Mouse (Mus musculus) cerebellum, adult 11-12 months (tissue): ENCODE measurements around the gene Akap12.

ENCODE experiments used
- DNase-seq: peaks from one replicate; pipeline ENCODE4 v3.0.0; 2022

Akap12 gene

GRCm38 (mm10) chr10:4266041-4266930, at the start of gene Akap12:
Akap12 (plus strand) TSS chr10:4266380.
- peak; percentile 76 for DNase-seq

- DNase-seq, result no peak
These were observed 35.4 kb upstream of the Akap12 start for GRCm38 (mm10) chr10:4230563-4231359.

DNA sequence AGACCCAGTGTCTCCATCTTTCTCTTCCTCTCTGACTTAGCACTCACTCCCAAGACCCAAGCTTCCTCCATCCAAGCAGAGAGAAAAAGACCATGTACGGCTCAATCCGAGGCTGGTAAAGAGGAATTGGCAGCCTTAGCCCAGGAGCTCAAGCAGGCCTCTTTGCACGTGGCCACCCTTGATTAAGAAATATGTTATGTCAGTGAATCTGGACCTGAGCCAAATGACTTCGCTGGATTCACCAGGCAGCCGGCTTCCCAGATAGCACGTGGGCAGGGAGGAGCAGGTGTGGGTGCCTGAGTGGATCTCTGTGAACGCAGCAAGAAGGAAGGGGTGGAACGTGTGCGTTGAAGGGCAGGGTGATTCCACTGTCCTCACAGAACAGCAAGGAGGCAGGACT, 33.1 kb upstream of the Akap12 start:
- DNase-seq, result peak; percentile 11

GRCm38 (mm10) chr10:4239794-4240574, 26.2 kb upstream of the Akap12 start:
- DNase-seq, result no peak

DNA sequence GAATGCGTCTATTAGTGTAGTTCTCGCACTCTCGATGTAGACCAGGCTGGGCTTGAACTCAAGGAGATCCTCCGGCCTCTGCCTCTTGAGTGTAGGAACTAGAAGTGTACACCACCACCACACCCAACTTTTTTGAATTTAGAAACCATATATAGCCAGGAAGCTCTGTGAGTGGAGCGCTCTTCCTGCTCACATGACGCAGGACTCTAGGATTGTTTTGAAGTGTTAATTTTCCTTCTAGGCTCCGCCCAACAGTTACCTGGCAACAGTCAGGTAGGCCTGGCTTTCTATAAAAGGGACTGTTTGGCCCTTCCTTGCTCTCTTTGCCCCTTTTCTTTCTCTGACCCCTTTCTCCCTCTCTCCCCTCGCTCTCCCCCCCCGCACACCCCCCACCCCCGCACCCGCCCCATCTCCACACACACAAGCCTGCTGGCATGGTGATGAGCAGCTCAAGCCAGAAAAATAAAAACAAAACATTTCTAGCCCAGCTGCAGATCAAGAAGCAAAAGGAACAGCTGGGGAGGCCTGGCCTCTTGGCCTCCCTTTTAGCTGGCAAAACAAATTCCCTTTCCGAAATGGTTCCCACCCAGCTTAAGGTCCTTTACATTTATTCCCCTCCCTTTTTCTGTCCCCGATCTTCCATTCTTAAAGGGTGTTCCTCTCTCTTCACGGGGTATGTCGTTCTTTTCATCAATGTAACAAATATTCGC, 22.4 kb upstream of the Akap12 start:
- no peak for DNase-seq

DNA sequence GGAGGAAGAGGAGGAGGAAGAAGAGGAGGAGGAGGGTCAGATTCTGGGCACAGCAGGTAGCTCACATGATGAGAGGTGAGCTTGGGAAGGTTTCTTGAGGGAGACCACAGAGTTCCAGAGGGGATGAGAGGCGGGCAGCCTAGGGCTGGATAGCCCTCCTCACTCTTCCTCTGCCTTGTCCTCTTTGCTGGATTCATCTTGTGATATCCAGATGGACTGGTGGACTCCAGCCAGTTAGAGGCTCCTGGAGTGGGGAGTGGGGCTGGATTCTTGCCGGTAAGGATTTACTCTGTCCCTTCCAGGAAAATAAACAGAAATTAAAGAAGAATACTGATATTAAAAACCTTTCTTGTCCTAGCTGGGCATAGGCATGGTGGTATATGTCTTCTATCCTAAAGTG, 20.4 kb upstream of the Akap12 start:
- no peak for DNase-seq

DNA sequence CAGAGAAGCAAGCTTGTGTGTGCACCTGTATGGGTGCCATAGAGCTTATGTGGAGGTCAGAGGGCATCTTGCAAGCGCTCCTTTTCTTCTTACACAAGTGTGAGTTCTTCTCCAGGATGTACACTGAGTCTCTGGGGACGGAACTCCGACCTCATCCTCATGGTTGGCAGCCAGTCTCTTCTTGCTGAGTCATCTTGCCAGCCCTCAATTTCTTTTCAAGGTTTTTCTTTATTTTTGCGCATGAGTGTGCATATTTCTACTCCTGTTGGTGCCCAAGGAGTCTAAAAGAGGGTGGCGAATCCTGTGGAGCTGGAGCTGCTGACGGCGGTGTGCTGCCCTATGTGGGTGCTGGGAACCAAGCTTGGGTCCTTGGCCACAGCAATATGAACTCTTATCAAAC, 19.8 kb upstream of the Akap12 start:
- no peak for DNase-seq

- DNase-seq, result no peak
These were observed 16.8 kb upstream of the Akap12 start for GRCm38 (mm10) chr10:4249235-4249845.

- no peak for DNase-seq
These were observed 15.5 kb upstream of the Akap12 start for GRCm38 (mm10) chr10:4250681-4251080.

DNA sequence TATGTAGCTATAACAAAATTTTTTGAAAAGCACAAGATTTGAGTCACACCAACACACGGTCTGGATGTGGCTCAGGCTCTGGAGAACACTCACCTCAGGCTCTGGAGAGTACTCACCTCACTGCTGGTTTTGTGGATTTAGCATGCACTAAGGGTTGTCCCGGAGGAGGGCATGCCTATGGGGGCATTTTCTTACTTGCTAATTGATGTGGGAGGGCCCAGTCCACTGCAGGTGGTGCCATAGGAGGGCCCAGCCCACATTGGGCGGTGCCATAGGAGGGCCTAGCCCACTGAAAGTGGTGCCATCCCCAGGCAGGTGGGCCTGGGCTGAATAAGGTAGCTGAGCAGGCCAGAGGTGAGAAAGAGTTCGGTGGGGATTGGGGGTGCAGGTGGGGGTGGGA, 12.6 kb upstream of the Akap12 start:
- DNase-seq, result no peak

GRCm38 (mm10) chr10:4254459-4254858, 11.7 kb upstream of the Akap12 start:
- no peak for DNase-seq

DNA sequence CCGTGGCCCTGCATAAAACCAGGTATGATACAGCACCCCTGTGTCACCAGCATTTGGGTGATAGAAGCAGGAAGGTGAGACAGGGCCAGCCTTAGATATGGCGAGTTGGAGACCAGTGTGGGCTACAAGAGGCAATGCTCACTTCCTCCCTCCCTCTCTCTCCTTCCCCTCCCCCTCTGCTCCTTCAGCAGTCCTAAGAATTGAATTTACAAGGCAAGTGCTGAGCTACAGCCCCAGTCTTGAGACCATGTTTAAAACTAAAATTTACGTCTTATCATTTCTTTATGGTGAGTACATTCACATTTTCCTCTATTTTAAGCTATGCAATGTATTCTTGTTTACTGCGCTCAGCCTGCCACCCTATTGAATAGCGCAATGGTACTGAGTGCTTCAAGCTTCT, 5.3 kb upstream of the Akap12 start:
- no peak for DNase-seq

DNA sequence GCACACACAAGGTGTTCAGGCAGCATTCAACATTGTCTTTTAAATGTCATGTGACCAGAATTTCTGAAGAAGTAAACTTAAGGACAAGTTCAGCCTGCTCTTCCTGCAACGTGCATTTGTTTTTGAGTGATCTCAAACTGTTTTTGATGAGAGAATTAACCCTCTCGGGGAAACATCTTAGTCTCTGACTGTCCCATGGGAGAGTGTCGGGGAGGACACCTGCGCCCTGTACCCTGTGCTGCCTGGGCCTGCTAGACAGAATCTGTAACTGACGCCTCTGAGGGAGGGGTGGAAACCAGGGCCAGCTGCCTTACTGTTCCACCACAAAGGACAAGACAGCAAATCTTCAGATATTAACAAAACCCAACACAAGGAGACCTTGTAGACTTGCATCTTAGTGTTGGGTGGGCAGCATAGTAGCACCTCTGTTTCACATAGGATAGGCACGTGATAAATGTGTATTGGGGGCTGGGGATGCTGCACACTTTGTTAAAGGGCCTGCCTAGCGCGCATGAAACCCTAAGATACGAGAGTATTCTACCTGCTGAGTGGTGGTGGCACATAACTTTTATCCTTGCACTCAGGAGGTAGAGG, 4.7 kb upstream of the Akap12 start:
- no peak for DNase-seq

DNA sequence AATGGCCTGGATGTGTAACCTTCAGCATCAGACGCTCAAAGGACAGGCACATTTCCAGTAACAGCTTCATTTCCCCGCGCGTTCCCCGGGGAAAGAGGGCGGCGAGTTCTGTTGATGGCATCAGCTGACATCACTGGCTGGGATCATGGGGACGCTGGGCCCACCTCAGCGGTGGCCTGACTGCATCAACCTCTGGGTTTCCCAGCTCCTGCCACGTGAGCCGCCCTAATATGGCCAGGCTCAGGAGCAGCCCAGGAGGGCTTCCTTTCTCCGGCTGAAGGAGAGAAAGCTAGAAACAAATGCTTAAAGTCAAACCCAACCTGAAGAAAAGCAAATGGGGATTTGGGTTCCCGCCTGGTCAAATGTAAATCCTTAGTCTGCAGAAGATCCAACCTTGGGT, 539 bp upstream of the Akap12 start:
- DNase-seq, result peak; percentile 74

- DNase-seq, result peak; percentile 73
These were observed 741 bp downstream of the Akap12 start for GRCm38 (mm10) chr10:4266931-4267310.

DNA sequence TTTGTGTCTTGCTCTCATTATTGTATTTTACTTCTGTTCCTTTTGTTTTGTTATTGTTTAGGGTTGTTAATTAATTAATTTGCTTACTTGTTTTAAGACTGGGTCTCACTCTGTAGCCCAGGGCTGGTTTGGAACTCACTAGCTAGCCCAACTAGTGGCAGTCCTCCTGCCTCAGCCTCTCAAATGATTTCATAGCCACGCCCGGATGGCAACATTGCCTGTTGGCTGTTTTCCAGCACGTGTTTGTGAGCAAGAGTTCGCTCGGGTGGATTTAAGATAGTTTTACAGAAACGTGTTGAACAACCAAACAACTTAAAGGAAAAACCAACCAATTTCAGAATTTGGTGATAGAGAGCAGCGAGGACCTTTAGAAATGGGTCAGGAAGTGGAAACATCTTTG, 1.3 kb downstream of the Akap12 start:
- peak; percentile 53 for DNase-seq

- no peak for DNase-seq
These were observed 2.0 kb downstream of the Akap12 start for GRCm38 (mm10) chr10:4268140-4268539.

DNA sequence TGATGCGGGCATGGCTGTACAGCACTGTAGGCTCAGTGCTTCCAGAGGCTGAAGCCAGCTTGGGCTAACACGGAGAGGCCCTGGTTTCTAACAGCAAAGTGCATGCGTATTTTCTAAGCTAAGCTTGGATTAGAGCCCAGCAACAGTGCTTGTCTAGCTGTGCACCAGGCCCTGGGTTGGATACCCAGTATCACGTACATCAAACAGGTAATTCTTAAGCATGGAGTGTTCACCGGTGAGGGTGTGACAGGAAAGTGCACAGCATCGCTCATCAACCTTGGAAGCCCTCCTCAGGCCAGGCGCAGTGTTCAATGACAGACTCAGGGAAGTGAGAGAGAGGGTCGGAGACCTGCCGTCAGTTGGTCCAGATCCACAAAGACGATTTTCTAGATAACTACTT, 9.4 kb downstream of the Akap12 start:
- DNase-seq, result peak; percentile 47

GRCm38 (mm10) chr10:4276081-4276480, 9.9 kb downstream of the Akap12 start:
- peak; percentile 79 for DNase-seq

- DNase-seq, result no peak
These were observed 11.9 kb downstream of the Akap12 start for GRCm38 (mm10) chr10:4278041-4278440.

- DNase-seq, result no peak
These were observed 16.2 kb downstream of the Akap12 start for GRCm38 (mm10) chr10:4282395-4282794.

- DNase-seq, result no peak
These were observed 18.6 kb downstream of the Akap12 start for GRCm38 (mm10) chr10:4284781-4285180.
